Mouse (Mus musculus): Measurements from ENCODE around the gene Tctex1d4. TPM values are rescaled to one million over a fixed set of nuclear protein-coding genes. Genes with fewer than 3 reads are reported as not detected.
A peak's percentile ranks its signal among the peaks of the same experiment; 100 is the strongest.

Tctex1d4 gene
- total RNA-seq, 4 experiments from 2014 or later = not detected

GRCm38 (mm10) chr4:117138295-117139216, 12.0 kb downstream of the Tctex1d4 start:
- no peak for DNase-seq (ENCODE audit: low spot score in 2 of 2)

- DNase-seq (ENCODE audit: low spot score in 2 of 2) = no peak
Measured at GRCm38 (mm10) chr4:117139217-117139612, 12.6 kb downstream of the Tctex1d4 start.

- DNase-seq (ENCODE audit: low spot score in 2 of 2) = no peak
Measured at GRCm38 (mm10) chr4:117140613-117141012, 14.0 kb downstream of the Tctex1d4 start.

GRCm38 (mm10) chr4:117143023-117143422, 16.4 kb downstream of the Tctex1d4 start:
- DNase-seq (ENCODE audit: low spot score in 2 of 2) = no peak

GRCm38 (mm10) chr4:117145248-117145647, 18.7 kb downstream of the Tctex1d4 start:
- no peak for DNase-seq (ENCODE audit: low spot score in 2 of 2)

- DNase-seq (ENCODE audit: low spot score in 2 of 2) = no peak
Measured at GRCm38 (mm10) chr4:117146176-117146575, 19.6 kb downstream of the Tctex1d4 start.

GRCm38 (mm10) chr4:117148047-117148713, 21.6 kb downstream of the Tctex1d4 start:
- no peak for DNase-seq (ENCODE audit: low spot score in 2 of 2)

- DNase-seq (ENCODE audit: low spot score in 2 of 2) = no peak
Measured at GRCm38 (mm10) chr4:117148815-117149214, 22.2 kb downstream of the Tctex1d4 start.

GRCm38 (mm10) chr4:117149291-117150211, 23.0 kb downstream of the Tctex1d4 start:
- DNase-seq (ENCODE audit: low spot score in 2 of 2) = no peak

- no peak for DNase-seq (ENCODE audit: low spot score in 2 of 2)
Measured at GRCm38 (mm10) chr4:117150212-117150733, 23.7 kb downstream of the Tctex1d4 start.

- DNase-seq (ENCODE audit: low spot score in 2 of 2) = no peak
Measured at GRCm38 (mm10) chr4:117151416-117151815, 24.8 kb downstream of the Tctex1d4 start.

- no peak for DNase-seq (ENCODE audit: low spot score in 2 of 2)
Measured at GRCm38 (mm10) chr4:117152714-117153113, 26.1 kb downstream of the Tctex1d4 start.

- DNase-seq (ENCODE audit: low spot score in 2 of 2) = no peak
Measured at GRCm38 (mm10) chr4:117155020-117155791, 28.6 kb downstream of the Tctex1d4 start.

GRCm38 (mm10) chr4:117155792-117156355, 29.3 kb downstream of the Tctex1d4 start, which contains the start of gene Rps8:
TSS of gene Rps8 (minus strand) at chr4:117156243.
- peak; percentile 77 to 85 for DNase-seq (ENCODE audit: low spot score in 2 of 2)

GRCm38 (mm10) chr4:117156372-117156771, 29.8 kb downstream of the Tctex1d4 start:
- DNase-seq (ENCODE audit: low spot score in 2 of 2) = no peak

- DNase-seq (ENCODE audit: low spot score in 2 of 2) = no peak
Measured at GRCm38 (mm10) chr4:117159666-117160065, 33.1 kb downstream of the Tctex1d4 start.

- no peak for DNase-seq (ENCODE audit: low spot score in 2 of 2)
Measured at GRCm38 (mm10) chr4:117161183-117161582, 34.6 kb downstream of the Tctex1d4 start.

GRCm38 (mm10) chr4:117169936-117170335, 43.3 kb downstream of the Tctex1d4 start:
- no peak for DNase-seq (ENCODE audit: low spot score in 2 of 2)
